Mouse (Mus musculus): ENCODE data around the gene Pabpc4.

DNA sequence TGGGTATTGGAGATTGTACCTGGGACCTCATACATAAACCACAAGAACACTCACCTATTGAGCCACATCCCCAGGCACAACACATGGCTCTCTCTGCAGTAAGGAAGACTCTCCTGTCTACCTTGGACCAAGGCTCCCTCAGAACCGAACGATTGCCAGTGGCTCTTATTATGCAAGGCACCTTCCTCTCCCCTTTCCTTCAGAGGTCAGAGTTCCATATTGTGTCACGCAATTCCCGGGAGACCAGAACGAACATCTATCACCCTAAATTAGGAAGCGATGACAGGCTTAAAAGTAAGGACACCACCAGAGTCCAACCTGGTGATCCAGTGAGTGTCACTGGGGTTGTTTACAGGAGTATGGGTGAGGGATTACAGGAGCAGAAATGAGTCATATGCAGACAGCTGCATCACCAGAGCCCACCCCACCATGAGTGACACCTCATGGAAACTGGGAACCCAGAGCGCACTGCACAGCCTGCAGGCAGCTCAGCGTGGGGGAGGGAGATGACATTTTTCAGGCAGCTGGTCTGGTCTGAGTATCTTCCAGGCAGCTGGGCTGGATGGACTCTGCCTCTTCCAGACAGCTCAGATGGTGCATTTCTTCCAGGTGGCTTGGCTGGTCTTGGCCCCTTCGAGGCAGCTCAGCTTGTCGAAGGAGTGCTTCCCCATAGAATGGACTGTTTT is 36.3 kb upstream of the Pabpc4 start:
- TF ChIP-seq CTCF (conservative IDR thresholded peaks at IDR 0.05; ENCODE audit: insufficient read depth, insufficient read length, low read depth, low read length) (no peak), POLR2A (IDR thresholded peaks at IDR 0.05; ENCODE audit: low read depth, low read length) (no peak)

All from kidney, adult 2 months (tissue).